Mouse (Mus musculus) liver, postnatal 0 days (tissue): ENCODE measurements at regions not wholly inside any gene's neighbourhood (a gene's known extent, or its start where the extent isn't known, plus 50 kb on each side); places are given as distances from the start of the nearest gene placed in this dataset.
"Not testable (repeated sequence)": the region's sequence is repeated elsewhere in the genome, so short reads cannot be mapped to it uniquely, and the experiment has no call there.

Experiments used
- ATAC-seq: fragments of 200-750 bp; cut with Nextera tagmentation; 2 replicates; pipeline ENCODE4 v1.8.0; 2017; ENCODE audit warnings: mild to moderate bottlenecking, moderate library complexity
- DNase-seq: peaks from one replicate; pipeline ENCODE4 v3.0.0-alpha.2; 2016
- H3K27ac ChIP-seq: fragments of 300-500 bp; sonication (generic); 2 replicates; pipeline ENCODE4 v1.5.1; 2014; ENCODE audit warnings: antibody characterized with exemption, moderate library complexity, mild to moderate bottlenecking, low read depth
- H3K27me3 ChIP-seq: fragments of 300-500 bp; sonication (generic); 2 replicates; pipeline ENCODE4 v1.6.1; 2014; ENCODE audit warnings: low read length, control low read depth, mixed read lengths; ENCODE audit not compliant: insufficient read depth
- H3K36me3 ChIP-seq: fragments of 300-500 bp; sonication (generic); replicated peaks from 2 replicates; pipeline ENCODE4 v1.6.1; 2014; ENCODE audit warnings: mild to moderate bottlenecking, control low read depth, low read length, moderate library complexity, mixed read lengths; ENCODE audit not compliant: insufficient read depth
- H3K4me1 ChIP-seq: fragments of 300-500 bp; sonication (generic); 2 replicates; pipeline ENCODE4 v1.6.1; 2014; ENCODE audit warnings: antibody characterized with exemption, mild to moderate bottlenecking, control low read depth; ENCODE audit not compliant: insufficient read depth
- H3K4me2 ChIP-seq: fragments of 300-500 bp; sonication (generic); 2 replicates; pipeline ENCODE4 v1.6.1; 2014; ENCODE audit warnings: low read depth, mild to moderate bottlenecking, low read length, moderate library complexity, mixed read lengths
- H3K4me3 ChIP-seq: fragments of 300-500 bp; sonication (generic); 2 replicates; pipeline ENCODE4 v1.5.1; 2014; ENCODE audit warnings: low read depth, low read length
- H3K9ac ChIP-seq: fragments of 300-500 bp; sonication (generic); replicated peaks from 2 replicates; pipeline ENCODE4 v1.6.1; 2014; ENCODE audit warnings: mild to moderate bottlenecking, moderate library complexity
- H3K9me3 ChIP-seq: fragments of 300-500 bp; sonication (generic); 2 replicates; pipeline ENCODE4 v1.6.1; 2016; ENCODE audit warnings: mild to moderate bottlenecking, control low read depth, low read length, mixed read lengths
- CTCF ChIP-seq: sonication (generic); IDR thresholded peaks from 2 replicates; pipeline ENCODE4 v1.5.1; 2016; ENCODE audit warnings: antibody characterized with exemption, low read depth
- EP300 ChIP-seq: IDR thresholded peaks from 2 replicates; pipeline ENCODE4 v1.6.1; 2016; ENCODE audit warnings: antibody characterized with exemption, low read depth, mild to moderate bottlenecking
- WGBS: fragments of 180-500 bp; shearing (Covaris S2); extraction: QIAGEN DNeasy Blood & Tissue Kit; methylation state at CpG from one replicate; pipeline ENCODE4 v1.1.7; 2014; ENCODE audit not compliant: insufficient replicate concordance; 5-methylcytosine and 5-hydroxymethylcytosine counted together

DNA sequence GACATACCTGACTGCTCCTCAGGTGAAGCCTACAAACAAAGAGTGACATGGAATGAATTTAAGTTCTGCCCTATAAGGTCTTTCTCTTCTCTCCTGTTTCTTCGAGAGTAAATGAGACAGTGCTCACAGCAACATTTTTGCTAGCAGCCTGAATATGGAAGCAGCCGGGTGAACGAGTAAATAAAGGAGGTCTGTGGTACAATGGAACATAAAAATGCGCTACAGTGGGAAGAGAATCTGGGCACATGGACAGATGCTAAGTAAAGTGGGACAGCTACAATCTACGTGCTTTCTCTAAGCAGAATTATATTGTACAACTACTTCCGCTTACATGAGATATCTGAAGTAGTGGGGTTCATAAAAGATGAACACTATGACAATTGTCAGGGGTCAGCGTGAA, 225.2 kb downstream of the Utp18 start:
- Histone ChIP-seq H3K27me3 (no peaks in the 10 kb centered on the region), H3K4me2 (no peak overlapping the region), H3K4me3 (no peak overlapping the region), H3K27ac (no peak overlapping the region), H3K9ac (no peak overlapping the region), H3K36me3 (no peaks in the 10 kb centered on the region), H3K9me3 (no peaks in the 10 kb centered on the region), H3K4me1 (no peaks in the 10 kb centered on the region)
- DNase-seq = no peak
- TF ChIP-seq CTCF (no peak), EP300 (no peak)
- WGBS = 79% methylated on average over 7 of the region's 7 CpGs
- no peak for ATAC-seq

DNA sequence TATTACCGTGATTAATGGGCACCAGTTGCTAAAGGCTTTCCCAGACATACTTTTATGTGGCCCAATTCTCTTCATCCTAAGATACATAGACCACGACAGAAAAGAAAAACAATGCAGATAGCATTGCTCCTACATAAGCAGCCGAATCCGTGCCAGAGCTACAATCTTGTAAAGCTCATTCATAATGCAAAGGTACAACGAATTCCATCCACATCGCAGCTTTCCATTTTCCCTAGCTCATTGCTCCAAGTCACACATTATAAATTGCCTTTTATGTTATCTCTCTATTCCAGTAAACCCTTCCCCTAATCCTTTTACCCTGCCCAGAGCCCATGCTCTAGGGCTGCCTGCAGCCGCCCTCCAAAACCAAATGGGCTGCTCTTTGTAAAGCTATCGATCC, 226.8 kb downstream of the Utp18 start:
- DNase-seq = no peak
- no peak for TF ChIP-seq EP300
- no peak for TF ChIP-seq CTCF
- no peaks in the 10 kb centered on the region for H3K27me3 ChIP-seq
- H3K27ac ChIP-seq = no peak overlapping the region
- WGBS = 78% methylated on average over 8 of the region's 8 CpGs
- H3K9me3 ChIP-seq = no peaks in the 10 kb centered on the region
- no peak overlapping the region for H3K9ac ChIP-seq
- no peak overlapping the region for H3K4me2 ChIP-seq
- no peaks in the 10 kb centered on the region for H3K4me1 ChIP-seq
- no peak for ATAC-seq
- H3K4me3 ChIP-seq = no peak overlapping the region
- H3K36me3 ChIP-seq = no peaks in the 10 kb centered on the region

DNA sequence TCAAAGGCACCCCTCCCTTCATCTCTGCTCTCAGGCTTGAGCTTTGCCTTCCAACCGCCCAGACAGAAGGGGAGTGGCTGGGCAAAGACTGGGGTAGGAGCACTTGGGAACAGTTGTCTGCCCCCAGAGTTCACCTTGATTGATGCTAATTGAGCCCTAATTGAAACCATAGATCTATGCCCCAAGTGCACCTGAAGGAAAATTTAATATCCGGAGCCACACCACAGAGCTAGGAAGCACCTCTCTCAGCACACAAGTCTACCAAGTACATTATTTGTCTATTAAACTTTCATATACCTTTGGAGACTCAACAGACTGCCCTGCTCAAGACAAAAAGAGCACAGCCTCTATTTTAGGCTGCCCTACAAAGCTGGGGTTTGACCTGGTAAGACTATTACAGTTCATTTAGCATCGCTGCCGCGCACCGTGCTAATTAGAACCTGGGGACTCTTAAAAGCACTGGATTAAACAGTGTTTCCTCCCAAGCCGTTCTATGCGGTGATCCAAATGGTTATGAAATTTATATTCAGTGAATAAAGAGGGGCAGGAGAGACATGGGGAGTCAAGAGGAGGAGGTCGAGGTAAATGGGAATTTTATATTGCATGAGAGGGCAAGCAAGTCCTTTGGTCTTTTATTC, 229.8 kb downstream of the Utp18 start:
- ATAC-seq (no peak), DNase-seq (no peak)
- TF ChIP-seq EP300 (no peak), CTCF (no peak)
- no peak overlapping the region for H3K9ac ChIP-seq
- no peak overlapping the region for H3K4me2 ChIP-seq
- H3K27ac ChIP-seq = no peak overlapping the region
- WGBS = 85% methylated on average over 9 of the region's 9 CpGs
- no peaks in the 10 kb centered on the region for H3K9me3 ChIP-seq
- H3K4me1 ChIP-seq = no peaks in the 10 kb centered on the region
- H3K27me3 ChIP-seq = no peaks in the 10 kb centered on the region
- no peak overlapping the region for H3K4me3 ChIP-seq
- H3K36me3 ChIP-seq = no peaks in the 10 kb centered on the region

DNA sequence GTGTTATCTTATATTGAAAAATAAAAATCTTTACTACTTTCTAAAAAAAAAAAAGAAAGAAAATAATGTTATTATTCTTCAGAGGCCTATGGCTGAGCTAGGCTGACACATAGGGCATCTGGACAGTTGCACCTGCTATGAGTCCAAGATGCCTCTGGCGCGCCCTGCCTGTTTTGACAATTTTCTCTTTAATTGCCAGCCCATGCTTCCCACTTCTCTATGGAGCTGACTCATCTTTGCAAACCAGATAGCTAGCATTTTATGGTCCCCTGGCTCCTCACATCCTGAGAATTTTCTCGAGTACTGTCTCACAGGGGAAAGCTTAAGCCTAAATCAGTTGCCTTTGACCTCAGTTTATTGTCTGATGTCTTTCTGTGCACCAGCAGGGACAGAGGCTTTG, 232.2 kb downstream of the Utp18 start:
- ATAC-seq (no peak), DNase-seq (no peak)
- H3K9ac ChIP-seq = no peak overlapping the region
- no peaks in the 10 kb centered on the region for H3K9me3 ChIP-seq
- H3K4me3 ChIP-seq = no peak overlapping the region
- no peak overlapping the region for H3K27ac ChIP-seq
- TF ChIP-seq CTCF = no peak
- no peak for TF ChIP-seq EP300
- 82% methylated on average over 3 of the region's 3 CpGs for WGBS
- H3K27me3 ChIP-seq = no peaks in the 10 kb centered on the region
- no peaks in the 10 kb centered on the region for H3K36me3 ChIP-seq
- H3K4me1 ChIP-seq = no peaks in the 10 kb centered on the region
- H3K4me2 ChIP-seq = no peak overlapping the region

DNA sequence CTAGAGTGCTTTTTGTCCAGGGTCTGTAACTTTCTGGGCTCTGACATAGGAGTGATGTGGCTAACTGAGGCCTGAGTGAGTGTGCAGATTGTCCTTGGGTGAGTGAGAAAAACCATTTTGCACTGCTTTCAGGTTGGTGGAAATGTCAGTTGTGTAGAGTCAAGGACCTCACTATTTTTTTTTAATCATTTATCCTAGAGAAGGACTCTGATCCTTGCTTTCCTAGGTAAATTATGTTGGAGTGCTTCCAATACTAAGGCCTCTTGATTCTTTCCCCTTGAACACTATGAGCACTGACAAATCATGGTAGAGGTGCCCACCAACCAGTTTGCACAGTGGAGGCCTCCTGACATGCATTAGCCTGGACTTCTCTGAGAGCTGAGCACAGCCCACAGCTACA, 233.6 kb downstream of the Utp18 start:
- not testable (repeated sequence) for H3K36me3 ChIP-seq, H3K4me2 ChIP-seq

More for the DNA sequence above, 233.6 kb downstream of the Utp18 start:
- H3K4me1 ChIP-seq, H3K4me3 ChIP-seq, ATAC-seq, H3K27me3 ChIP-seq, H3K27ac ChIP-seq, H3K9ac ChIP-seq, H3K9me3 ChIP-seq, DNase-seq: not testable (repeated sequence)
